Mouse (Mus musculus): ENCODE data around the gene Arhgap21. TPM values are rescaled to one million over a fixed set of nuclear protein-coding genes. Genes with fewer than 3 reads are reported as not detected.

Arhgap21 gene
- total and polyA plus RNA-seq, 3 experiments: 21.1 to 64.9 (median 25.9) TPM

GRCm38 (mm10) chr2:20959045-20959444 lies 9.6 kb downstream of the Arhgap21 start:
- peak; percentile 85 for ATAC-seq (ENCODE audit: extremely low read depth, insufficient number of reproducible peaks, low FRiP score, poor library complexity, severe bottlenecking)
- peaks cover 53% of the 10 kb centered on the region for H3K4me1 ChIP-seq (ENCODE audit: insufficient read depth, low read depth, low read length)
- TF ChIP-seq POLR2AphosphoS5 (IDR thresholded peaks at IDR 0.05; ENCODE audit: insufficient replicate concordance, low read depth, low read length) (no peak), GATA1 (IDR thresholded peaks at IDR 0.05; ENCODE audit: borderline replicate concordance, low read length) (no peak), TAL1 (conservative IDR thresholded peaks at IDR 0.05; ENCODE audit: low read depth, low read length) (peak; percentile 44; the same call in 1 of the 2 replicates), CTCF (IDR thresholded peaks at IDR 0.05; ENCODE audit: low read depth, low read length) (no peak), GATA2 (IDR thresholded peaks at IDR 0.05; ENCODE audit: borderline replicate concordance, low read depth, low read length) (no peak)

GRCm38 (mm10) chr2:20957995-20958394 lies 10.7 kb downstream of the Arhgap21 start:
- Histone ChIP-seq H3K27me3 (ENCODE audit: insufficient read depth, low read length) (no peaks in the 10 kb centered on the region), H3K36me3 (replicated peaks) (peaks cover 31% of the 10 kb centered on the region), H3K9me3 (replicated peaks) (no peaks in the 10 kb centered on the region), H3K4me1 (ENCODE audit: insufficient read depth, low read depth, low read length) (peaks cover 48% of the 10 kb centered on the region), H3K4me3 (ENCODE audit: low read depth, low read length) (no peak overlapping the region)
- ATAC-seq (ENCODE audit: extremely low read depth, insufficient number of reproducible peaks, low FRiP score, poor library complexity, severe bottlenecking) (no peak), DNase-seq (ENCODE audit: low spot score) (no peak)
- TF ChIP-seq TAL1 (conservative IDR thresholded peaks at IDR 0.05; ENCODE audit: low read depth, low read length): no peak
- TF ChIP-seq CTCF (IDR thresholded peaks at IDR 0.05; ENCODE audit: low read depth, low read length): no peak
- TF ChIP-seq GATA2 (IDR thresholded peaks at IDR 0.05; ENCODE audit: borderline replicate concordance, low read depth, low read length): no peak
- TF ChIP-seq GATA1 (IDR thresholded peaks at IDR 0.05; ENCODE audit: borderline replicate concordance, low read length): no peak
- no peak for TF ChIP-seq POLR2AphosphoS5 (IDR thresholded peaks at IDR 0.05; ENCODE audit: insufficient replicate concordance, low read depth, low read length)

More at GRCm38 (mm10) chr2:20959045-20959444, 9.6 kb downstream of the Arhgap21 start:
- Histone ChIP-seq H3K36me3 (replicated peaks) (peaks cover 34% of the 10 kb centered on the region), H3K27me3 (ENCODE audit: insufficient read depth, low read length) (no peaks in the 10 kb centered on the region), H3K9me3 (replicated peaks) (no peaks in the 10 kb centered on the region), H3K4me3 (ENCODE audit: low read depth, low read length) (no peak overlapping the region)
- DNase-seq (ENCODE audit: low spot score): no peak

DNA sequence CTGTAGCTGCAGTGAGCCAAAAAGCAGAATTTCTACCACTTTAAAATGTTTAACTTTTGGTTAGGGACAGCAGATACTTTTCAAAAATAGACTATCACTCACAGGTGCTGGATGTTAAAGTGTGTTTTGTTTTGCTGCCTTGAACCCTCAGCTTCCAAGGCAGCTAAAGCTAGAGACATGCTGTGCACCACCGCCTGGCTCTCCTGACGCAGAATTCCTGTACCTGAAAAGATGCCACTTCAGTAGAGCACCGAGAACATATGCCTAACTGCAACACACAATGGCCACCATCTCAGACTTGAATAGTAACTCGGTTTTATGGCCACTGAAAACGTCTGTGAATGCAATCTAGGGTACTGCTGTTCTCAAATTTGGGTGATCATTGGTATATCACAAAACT lies 12.0 kb downstream of the Arhgap21 start:
- no peaks in the 10 kb centered on the region for H3K9me3 ChIP-seq (replicated peaks)
- H3K4me3 ChIP-seq (ENCODE audit: low read depth, low read length): no peak overlapping the region
- peaks cover 37% of the 10 kb centered on the region for H3K4me1 ChIP-seq (ENCODE audit: insufficient read depth, low read depth, low read length)
- TF ChIP-seq CTCF (IDR thresholded peaks at IDR 0.05; ENCODE audit: low read depth, low read length) (no peak), TAL1 (conservative IDR thresholded peaks at IDR 0.05; ENCODE audit: low read depth, low read length) (no peak), GATA2 (IDR thresholded peaks at IDR 0.05; ENCODE audit: borderline replicate concordance, low read depth, low read length) (no peak), POLR2AphosphoS5 (IDR thresholded peaks at IDR 0.05; ENCODE audit: insufficient replicate concordance, low read depth, low read length) (no peak), GATA1 (IDR thresholded peaks at IDR 0.05; ENCODE audit: borderline replicate concordance, low read length) (no peak)
- DNase-seq (ENCODE audit: low spot score) (no peak), ATAC-seq (ENCODE audit: extremely low read depth, insufficient number of reproducible peaks, low FRiP score, poor library complexity, severe bottlenecking) (no peak)
- H3K27me3 ChIP-seq (ENCODE audit: insufficient read depth, low read length): no peaks in the 10 kb centered on the region
- H3K36me3 ChIP-seq (replicated peaks): peaks cover 21% of the 10 kb centered on the region

DNA sequence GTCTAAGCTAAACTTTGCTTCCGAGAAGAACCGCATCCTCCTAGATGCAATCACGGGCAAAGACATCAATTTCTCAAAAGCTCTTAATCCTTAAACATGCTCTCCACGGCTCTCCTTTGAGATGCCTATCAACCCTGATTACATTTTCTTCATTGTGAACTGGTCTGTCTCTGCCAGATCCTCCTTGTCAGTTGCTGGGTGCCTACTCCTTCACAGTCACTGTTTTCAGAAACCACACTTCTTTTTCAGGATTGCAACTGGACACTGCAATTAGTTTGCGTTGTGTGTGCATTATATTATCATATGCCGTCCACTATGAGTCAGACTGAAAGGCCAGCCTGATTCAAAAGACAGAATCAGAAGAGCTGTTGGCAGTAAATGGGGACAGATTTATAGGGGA lies 12.7 kb downstream of the Arhgap21 start:
- Histone ChIP-seq H3K4me1 (ENCODE audit: insufficient read depth, low read depth, low read length) (peaks cover 32% of the 10 kb centered on the region), H3K36me3 (replicated peaks) (peaks cover 19% of the 10 kb centered on the region)
- TF ChIP-seq TAL1 (conservative IDR thresholded peaks at IDR 0.05; ENCODE audit: low read depth, low read length): no peak
- TF ChIP-seq GATA2 (IDR thresholded peaks at IDR 0.05; ENCODE audit: borderline replicate concordance, low read depth, low read length): no peak
- TF ChIP-seq GATA1 (IDR thresholded peaks at IDR 0.05; ENCODE audit: borderline replicate concordance, low read length): no peak
- no peak for TF ChIP-seq CTCF (IDR thresholded peaks at IDR 0.05; ENCODE audit: low read depth, low read length)
- TF ChIP-seq POLR2AphosphoS5 (IDR thresholded peaks at IDR 0.05; ENCODE audit: insufficient replicate concordance, low read depth, low read length): no peak

GRCm38 (mm10) chr2:20955376-20955775 lies 13.3 kb downstream of the Arhgap21 start:
- TF ChIP-seq POLR2AphosphoS5 (IDR thresholded peaks at IDR 0.05; ENCODE audit: insufficient replicate concordance, low read depth, low read length): no peak
- H3K4me3 ChIP-seq (ENCODE audit: low read depth, low read length): no peak overlapping the region
- no peaks in the 10 kb centered on the region for H3K27me3 ChIP-seq (ENCODE audit: insufficient read depth, low read length)
- H3K36me3 ChIP-seq (replicated peaks): peaks cover 22% of the 10 kb centered on the region
- H3K9me3 ChIP-seq (replicated peaks): no peaks in the 10 kb centered on the region
- peaks cover 27% of the 10 kb centered on the region for H3K4me1 ChIP-seq (ENCODE audit: insufficient read depth, low read depth, low read length)
- ATAC-seq (ENCODE audit: extremely low read depth, insufficient number of reproducible peaks, low FRiP score, poor library complexity, severe bottlenecking): no peak
- DNase-seq (ENCODE audit: low spot score): no peak

More for the DNA sequence above, 12.7 kb downstream of the Arhgap21 start:
- ATAC-seq (ENCODE audit: extremely low read depth, insufficient number of reproducible peaks, low FRiP score, poor library complexity, severe bottlenecking) (no peak), DNase-seq (ENCODE audit: low spot score) (no peak)
- no peaks in the 10 kb centered on the region for H3K9me3 ChIP-seq (replicated peaks)
- no peaks in the 10 kb centered on the region for H3K27me3 ChIP-seq (ENCODE audit: insufficient read depth, low read length)
- no peak overlapping the region for H3K4me3 ChIP-seq (ENCODE audit: low read depth, low read length)

- no peak for ATAC-seq (ENCODE audit: extremely low read depth, insufficient number of reproducible peaks, low FRiP score, poor library complexity, severe bottlenecking)
- no peak for DNase-seq (ENCODE audit: low spot score)
- no peaks in the 10 kb centered on the region for H3K27me3 ChIP-seq (ENCODE audit: insufficient read depth, low read length)
- peaks cover 19% of the 10 kb centered on the region for H3K36me3 ChIP-seq (replicated peaks)
- no peak for TF ChIP-seq TAL1 (conservative IDR thresholded peaks at IDR 0.05; ENCODE audit: low read depth, low read length)
- TF ChIP-seq GATA1 (IDR thresholded peaks at IDR 0.05; ENCODE audit: borderline replicate concordance, low read length): no peak
- no peak for TF ChIP-seq POLR2AphosphoS5 (IDR thresholded peaks at IDR 0.05; ENCODE audit: insufficient replicate concordance, low read depth, low read length)
- TF ChIP-seq GATA2 (IDR thresholded peaks at IDR 0.05; ENCODE audit: borderline replicate concordance, low read depth, low read length): no peak
- TF ChIP-seq CTCF (IDR thresholded peaks at IDR 0.05; ENCODE audit: low read depth, low read length): no peak
- 0 out of 2 replicates have a peak, but pooled peaks cover 7% of the 10 kb centered on the region for H3K4me1 ChIP-seq (ENCODE audit: insufficient read depth, low read depth, low read length)
- H3K9me3 ChIP-seq (replicated peaks): no peaks in the 10 kb centered on the region
- no peak overlapping the region for H3K4me3 ChIP-seq (ENCODE audit: low read depth, low read length)
Measured at GRCm38 (mm10) chr2:20952716-20953115, 16.0 kb downstream of the Arhgap21 start.

Data from G1E (cell line).